In the genomic region with DNA sequence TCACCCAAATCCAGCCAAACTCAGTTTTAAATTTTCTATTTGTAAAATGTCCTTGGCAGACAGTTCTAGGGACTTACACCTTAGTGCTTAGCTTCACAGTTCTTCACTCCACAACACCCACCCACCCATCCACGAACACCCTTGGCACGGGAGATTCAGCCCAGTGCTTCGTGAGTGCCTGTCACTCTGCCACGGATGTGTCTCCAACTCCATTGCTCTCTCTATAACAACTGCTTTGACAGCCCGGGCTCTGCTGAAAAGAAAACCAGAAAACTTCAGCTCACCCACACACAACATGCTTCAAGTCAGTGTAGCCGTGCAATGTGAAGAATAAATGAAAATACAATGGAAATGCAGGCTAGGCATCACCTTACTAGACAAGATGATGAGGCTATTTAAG, we compare ENCODE assay signal across 20 mouse cellular contexts.
DNase-seq lines count a peak whose midpoint lies in the region; ATAC-seq lines count a peak whose summit lies in the region.
"Had no signal": no experiment of that assay in that cellular context is flagged by ENCODE, and none has a peak within 500 bp of the region (broad histone marks: within the 10 kb centered on the region; RNA-seq: fewer than 3 reads in every experiment).

No protein-coding gene starts in this region.

- H3K4me1 ChIP-seq in heart, embryonic 11.5 days (ENCODE audit: control insufficient read depth, insufficient read depth, low read length), result peaks cover 5% of the 10 kb centered on the region; the same call in 1 of the 2 replicates
- H3K4me1 ChIP-seq in kidney, embryonic 15.5 days, result peaks cover 8% of the 10 kb centered on the region
- H3K4me1 ChIP-seq: forebrain, embryonic 12.5 days; hindbrain, embryonic 10.5 days; midbrain, embryonic 12.5 days had no signal

- H3K36me3 ChIP-seq in heart, embryonic 11.5 days (ENCODE audit: control insufficient read depth, insufficient read depth, low read length), result peaks cover 13% of the 10 kb centered on the region
- H3K36me3 ChIP-seq in kidney, embryonic 15.5 days, result peaks cover 10% of the 10 kb centered on the region
- H3K36me3 ChIP-seq: forebrain, embryonic 12.5 days; midbrain, embryonic 12.5 days had no signal

- no peaks in the 10 kb centered on the region for H3K9me3 ChIP-seq in heart, embryonic 11.5 days (replicated peaks; ENCODE audit: control insufficient read depth, low read length)
- no peaks in the 10 kb centered on the region for H3K9me3 ChIP-seq in kidney, embryonic 15.5 days (replicated peaks)
- H3K9me3 ChIP-seq: forebrain, embryonic 12.5 days; G1E; hindbrain, embryonic 10.5 days; midbrain, embryonic 12.5 days had no signal

- no peak for ATAC-seq in heart, embryonic 11.5 days (replicated peaks; ENCODE audit: insufficient number of reproducible peaks, low FRiP score, low TSS enrichment)
- ATAC-seq in kidney, embryonic 15.5 days (replicated peaks; ENCODE audit: low FRiP score), result no peak
- ATAC-seq: activated CD4-positive, CD25-positive, alpha-beta regulatory T cell, adult 4 months; hindbrain, postnatal 0 days; intestine, postnatal 0 days; lung, postnatal 0 days had no signal

- no peak overlapping the region for H3K9ac ChIP-seq in heart, embryonic 11.5 days (ENCODE audit: low read depth, low read length)
- no peak overlapping the region for H3K9ac ChIP-seq in kidney, embryonic 15.5 days
- H3K9ac ChIP-seq: forebrain, embryonic 12.5 days; midbrain, embryonic 12.5 days had no signal

- no peak overlapping the region for H3K27ac ChIP-seq in heart, embryonic 11.5 days (ENCODE audit: low read depth, low read length)
- no peak overlapping the region for H3K27ac ChIP-seq in kidney, embryonic 15.5 days
- H3K27ac ChIP-seq: forebrain, embryonic 12.5 days; hindbrain, embryonic 10.5 days; hindbrain, postnatal 0 days; midbrain, embryonic 12.5 days had no signal

- H3K4me3 ChIP-seq in heart, embryonic 11.5 days (ENCODE audit: low read depth, low read length), result no peak overlapping the region
- H3K4me3 ChIP-seq in kidney, embryonic 15.5 days (replicated peaks), result no peak overlapping the region
- H3K4me3 ChIP-seq: forebrain, embryonic 12.5 days; hindbrain, embryonic 10.5 days; midbrain, embryonic 12.5 days had no signal

- WGBS in heart, embryonic 11.5 days (ENCODE audit: insufficient replicate concordance), result 63% methylated on average over 6 of the region's 6 CpGs
- WGBS in kidney, embryonic 15.5 days, result 63% methylated on average over 6 of the region's 6 CpGs

- no peaks in the 10 kb centered on the region for H3K27me3 ChIP-seq in heart, embryonic 11.5 days (ENCODE audit: control insufficient read depth, insufficient read depth, low read length)
- H3K27me3 ChIP-seq in kidney, embryonic 15.5 days, result no peaks in the 10 kb centered on the region
- H3K27me3 ChIP-seq: forebrain, embryonic 12.5 days; midbrain, embryonic 12.5 days had no signal

- no peak overlapping the region for H3K4me2 ChIP-seq in heart, embryonic 11.5 days
- H3K4me2 ChIP-seq in kidney, embryonic 15.5 days, result no peak overlapping the region
- H3K4me2 ChIP-seq: forebrain, embryonic 12.5 days; midbrain, embryonic 12.5 days had no signal

- peak; percentile 87 for DNase-seq in heart, adult 11 months
- DNase-seq in layer of hippocampus, adult 18-20 months (ENCODE audit: low spot score in 2 of 2), result peak; percentile 17 to 55
- DNase-seq in layer of hippocampus, adult 8-10 months (ENCODE audit: low spot score in 2 of 2), result no peak
- DNase-seq in right cerebral cortex, postnatal 10 days (ENCODE audit: low spot score in 2 of 2), result peak; percentile 44 to 61
- no peak for DNase-seq in right cerebral cortex, postnatal 4 days
- DNase-seq in thymus, adult 18-20 months, result no peak
- DNase-seq: adrenal gland, postnatal 10 days; cerebellum, adult 9-11 months; liver; thymus, postnatal 4 days had no signal

Comparison
In these comparisons a context has a peak if more than half of its experiments do, and no peak if none do; other contexts are left out.
1. DNase-seq: peak in heart, adult 11 months (single experiment), layer of hippocampus, adult 18-20 months (2 of 2) and right cerebral cortex, postnatal 10 days (2 of 2); none in layer of hippocampus, adult 8-10 months (0 of 2), right cerebral cortex, postnatal 4 days (single experiment) and thymus, adult 18-20 months (0 of 2).